Mouse (Mus musculus) kidney, adult 2 months (tissue): ENCODE data around the gene Plcb1.

ENCODE experiments used
- CTCF ChIP-seq: fragments of 200-500 bp; conservative IDR thresholded peaks from 2 replicates; pipeline ENCODE4 v1.5.1; 2011; ENCODE audit warnings: low read depth, mild to moderate bottlenecking, control low read depth, low read length, moderate library complexity, mixed read lengths; ENCODE audit not compliant: insufficient read depth, insufficient read length
- POLR2A ChIP-seq: fragments of 200-500 bp; IDR thresholded peaks from one replicate; pipeline ENCODE4 v1.6.1; 2011; ENCODE audit warnings: low read depth, low read length, control low read depth

GRCm38 (mm10) chr2:134935469-134935868 is 149.6 kb downstream of the Plcb1 start:
- TF ChIP-seq POLR2A (no peak), CTCF (no peak)
